Mouse (Mus musculus): ENCODE data around the gene Ctrb1. TPM values are rescaled to one million over a fixed set of nuclear protein-coding genes. Genes with fewer than 3 reads are reported as not detected.

The Ctrb1 gene
- not detected for total RNA-seq (2021)

- DNase-seq: no peak
- intact Hi-C loops (cut with DNase I): no loop called here
These were observed at the start of gene Ctrb1 for GRCm38 (mm10) chr8:111690960-111691445. Gene Ctrb1 (minus strand): TSS chr8:111691010.

- intact Hi-C loops (cut with DNase I): no loop called here
- no peak for DNase-seq
These were observed 49.5 kb upstream of the Ctrb1 start for GRCm38 (mm10) chr8:111740301-111740711.

- DNase-seq: no peak
- intact Hi-C loops (cut with DNase I): no loop called here
These were observed 48.8 kb upstream of the Ctrb1 start for GRCm38 (mm10) chr8:111739604-111740003.

GRCm38 (mm10) chr8:111738867-111739266 is 48.1 kb upstream of the Ctrb1 start:
- no peak for DNase-seq
- intact Hi-C loops (cut with DNase I): no loop called here

- DNase-seq: no peak
- intact Hi-C loops (cut with DNase I): no loop called here
These were observed 45.5 kb upstream of the Ctrb1 start for GRCm38 (mm10) chr8:111736321-111736720.

- no peak for DNase-seq
- intact Hi-C loops (cut with DNase I): no loop called here
These were observed 45.0 kb upstream of the Ctrb1 start for GRCm38 (mm10) chr8:111735791-111736190.

GRCm38 (mm10) chr8:111735335-111735761 is 44.5 kb upstream of the Ctrb1 start:
- DNase-seq: no peak
- intact Hi-C loops (cut with DNase I): no loop called here

- no peak for DNase-seq
- intact Hi-C loops (cut with DNase I): no loop called here
These were observed 43.6 kb upstream of the Ctrb1 start for GRCm38 (mm10) chr8:111734244-111734960.

- intact Hi-C loops (cut with DNase I): no loop called here
- no peak for DNase-seq
These were observed 42.9 kb upstream of the Ctrb1 start for GRCm38 (mm10) chr8:111733581-111734243.

GRCm38 (mm10) chr8:111732406-111733085 is 41.7 kb upstream of the Ctrb1 start:
- DNase-seq: no peak
- intact Hi-C loops (cut with DNase I): no loop called here

GRCm38 (mm10) chr8:111732004-111732403 is 41.2 kb upstream of the Ctrb1 start:
- intact Hi-C loops (cut with DNase I): no loop called here
- DNase-seq: peak; percentile 97

- intact Hi-C loops (cut with DNase I): no loop called here
- peak in 1 of 2 experiments; percentile 64 for DNase-seq
These were observed 40.6 kb upstream of the Ctrb1 start for GRCm38 (mm10) chr8:111731231-111731977.

GRCm38 (mm10) chr8:111729233-111730170 is 38.7 kb upstream of the Ctrb1 start:
- no peak for DNase-seq
- intact Hi-C loops (cut with DNase I): no loop called here

- no peak for DNase-seq
- intact Hi-C loops (cut with DNase I): no loop called here
These were observed 37.7 kb upstream of the Ctrb1 start for GRCm38 (mm10) chr8:111728481-111728880.

- intact Hi-C loops (cut with DNase I): loop anchor here (2.0 kb wide), 1 partner anchor 15 kb away; the partner anchor contains the start of gene Bcar1
- DNase-seq: no peak
These were observed 36.7 kb upstream of the Ctrb1 start for GRCm38 (mm10) chr8:111727553-111727952.

GRCm38 (mm10) chr8:111726102-111726900 is 35.5 kb upstream of the Ctrb1 start:
- intact Hi-C loops (cut with DNase I): loop anchor here (2.0 kb wide), 1 partner anchor 16 kb away; the partner anchor contains the start of gene Bcar1
- peak; percentile 67 to 72 for DNase-seq

GRCm38 (mm10) chr8:111725341-111725740 is 34.5 kb upstream of the Ctrb1 start:
- no peak for DNase-seq
- intact Hi-C loops (cut with DNase I): no loop called here

GRCm38 (mm10) chr8:111720115-111720544 is 29.3 kb upstream of the Ctrb1 start:
- intact Hi-C loops (cut with DNase I): no loop called here
- DNase-seq: no peak

All from heart, postnatal 36 days (tissue).